Mouse (Mus musculus) activated CD4-positive, CD25-positive, alpha-beta regulatory T cell, adult 4 months (primary cell): ENCODE data around the gene Cwc27. TPM values are rescaled to one million over a fixed set of nuclear protein-coding genes. Genes with fewer than 3 reads are reported as not detected.

Source experiments
- ATAC-seq: one replicate; pipeline ENCODE4 v1.8.0; 2017
- polyA plus RNA-seq, 2 experiments: library from polyadenylated mRNA; unstranded; fragments of 100-300 nt; shearing (Covaris generic); gene quantifications; one replicate each; pipeline ENCODE4 v1.2.1; 2017

Cwc27 gene
- polyA plus RNA-seq, 2 experiments from 2014 or later = 30.6 to 31.8 TPM

GRCm38 (mm10) chr13:104611296-104611695 lies 205.6 kb downstream of the Cwc27 start:
- ATAC-seq = no peak

DNA sequence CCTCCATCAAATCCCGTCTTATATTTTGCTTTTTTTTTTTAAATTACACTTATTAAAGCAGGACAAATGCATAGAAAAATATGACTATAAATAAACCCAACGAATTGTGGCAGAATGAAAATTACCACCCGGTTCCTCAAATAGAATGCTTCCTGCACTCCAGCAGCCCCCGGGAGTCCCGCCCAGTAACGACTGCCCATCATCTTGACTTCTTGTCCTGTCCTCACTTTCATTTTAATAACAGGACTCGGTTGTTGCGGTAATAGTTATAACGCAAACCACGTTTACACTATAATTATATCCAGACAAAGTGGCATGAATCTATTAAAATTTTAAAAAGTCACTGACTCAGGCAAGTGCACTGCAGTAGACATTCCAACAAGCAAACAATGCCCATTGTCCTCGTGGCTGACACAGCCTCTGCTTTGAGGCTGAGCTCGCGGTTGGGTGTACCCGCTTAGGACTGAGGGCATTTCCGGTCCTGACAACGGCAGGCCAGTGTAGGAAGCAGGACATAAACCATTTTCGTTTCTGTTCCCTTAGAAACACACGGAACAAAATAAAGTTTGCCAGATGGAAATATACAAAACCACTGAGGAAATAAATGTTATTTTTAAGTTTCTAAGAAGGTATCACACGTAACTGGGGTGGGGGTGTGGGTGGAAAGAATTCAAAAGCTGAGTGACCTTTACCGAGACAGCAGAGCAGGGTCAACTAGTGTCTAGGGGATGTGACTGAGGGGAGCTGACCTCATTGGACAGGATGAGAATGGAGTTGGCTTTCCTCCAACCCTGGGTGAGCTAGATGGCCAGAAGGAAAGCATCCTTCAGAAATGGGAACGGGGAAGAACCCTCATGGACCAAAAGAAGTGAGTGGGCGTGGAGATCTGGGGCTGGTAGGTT lies 206.5 kb downstream of the Cwc27 start:
- peak; percentile 64 for ATAC-seq

DNA sequence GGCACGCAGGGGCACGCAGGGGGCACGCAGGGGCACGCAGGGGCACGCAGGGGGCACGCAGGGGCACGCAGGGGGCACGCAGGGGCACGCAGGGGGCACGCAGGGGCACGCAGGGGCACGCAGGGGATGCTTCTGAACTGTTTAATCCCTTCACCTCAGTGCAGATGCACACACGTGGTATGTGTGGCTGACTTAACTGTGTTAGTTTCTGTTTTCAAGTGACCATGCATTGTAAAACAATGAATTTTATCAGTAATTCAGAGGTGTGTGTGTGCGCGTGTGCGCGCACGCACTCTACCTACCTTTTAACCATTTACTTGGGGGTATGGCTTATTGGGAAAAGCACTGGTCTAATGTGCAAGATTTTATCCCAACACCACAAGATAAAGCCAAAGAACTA lies 208.4 kb downstream of the Cwc27 start:
- ATAC-seq = no peak

- ATAC-seq = peak; percentile 87
Observed at GRCm38 (mm10) chr13:104606786-104607580, 210.0 kb downstream of the Cwc27 start.

DNA sequence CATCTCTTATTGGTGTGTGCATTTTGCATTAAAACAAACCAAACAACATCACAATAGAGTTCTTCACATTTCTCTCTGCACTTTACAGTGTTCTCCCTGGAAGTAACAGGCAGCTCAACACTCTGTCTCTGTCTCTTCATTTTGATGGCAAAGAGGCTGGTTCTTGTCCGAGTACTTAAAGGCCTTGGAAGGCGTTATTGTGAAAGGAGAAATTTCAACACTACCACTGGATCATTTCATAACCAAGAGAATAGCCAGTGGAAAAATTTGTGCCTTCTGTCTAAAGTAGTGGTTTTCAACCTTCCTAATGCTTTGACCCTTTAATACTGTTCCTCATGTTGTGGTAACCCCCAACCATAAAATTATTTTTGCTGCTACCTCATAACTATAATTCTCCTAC lies 211.8 kb downstream of the Cwc27 start:
- no peak for ATAC-seq

GRCm38 (mm10) chr13:104602197-104602596 lies 214.7 kb downstream of the Cwc27 start:
- no peak for ATAC-seq

- ATAC-seq = no peak
Observed at GRCm38 (mm10) chr13:104601783-104602182, 215.2 kb downstream of the Cwc27 start.

DNA sequence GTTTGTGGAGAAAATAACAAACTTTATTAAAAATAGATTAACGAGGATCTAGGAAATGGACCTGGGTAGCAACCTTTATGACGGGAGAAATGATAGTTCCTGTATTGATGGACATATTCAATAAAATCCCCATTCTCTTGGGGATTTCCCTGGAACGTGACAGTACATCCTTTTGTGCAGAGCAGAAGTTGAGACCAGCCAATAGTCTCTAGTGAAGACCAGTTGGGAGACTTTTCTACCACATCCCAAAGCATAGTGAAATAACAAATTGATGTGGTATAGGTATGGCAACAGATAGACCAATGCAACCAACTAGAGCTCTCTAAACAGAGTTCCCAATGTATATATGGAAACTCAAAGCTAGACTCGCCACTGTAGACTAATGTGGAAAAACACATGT lies 220.7 kb downstream of the Cwc27 start:
- ATAC-seq = peak; percentile 40

DNA sequence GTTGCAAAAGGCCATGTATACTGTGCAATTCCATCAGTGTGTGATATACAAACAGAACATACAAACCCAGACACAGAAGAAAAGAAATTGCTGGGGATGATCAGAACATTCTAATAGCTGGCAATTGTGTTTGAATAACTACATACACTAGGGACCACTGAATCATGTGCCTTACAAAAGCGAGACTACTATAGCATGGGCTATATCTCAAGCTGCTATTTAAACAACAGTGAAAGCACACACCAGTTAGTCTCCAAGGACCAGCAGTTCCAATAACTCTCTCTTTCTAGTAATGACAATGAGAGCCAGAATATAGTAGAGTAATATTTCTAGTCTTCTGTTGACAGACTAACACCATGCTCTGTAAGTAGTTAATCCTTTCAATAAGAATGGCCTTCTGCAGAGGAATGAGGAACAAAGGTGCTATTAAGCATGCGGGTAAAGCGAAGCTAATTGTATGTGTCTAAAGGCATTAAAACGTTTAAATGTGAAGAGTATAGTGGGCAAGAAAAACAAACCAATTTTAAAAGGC lies 222.1 kb downstream of the Cwc27 start:
- no peak for ATAC-seq

DNA sequence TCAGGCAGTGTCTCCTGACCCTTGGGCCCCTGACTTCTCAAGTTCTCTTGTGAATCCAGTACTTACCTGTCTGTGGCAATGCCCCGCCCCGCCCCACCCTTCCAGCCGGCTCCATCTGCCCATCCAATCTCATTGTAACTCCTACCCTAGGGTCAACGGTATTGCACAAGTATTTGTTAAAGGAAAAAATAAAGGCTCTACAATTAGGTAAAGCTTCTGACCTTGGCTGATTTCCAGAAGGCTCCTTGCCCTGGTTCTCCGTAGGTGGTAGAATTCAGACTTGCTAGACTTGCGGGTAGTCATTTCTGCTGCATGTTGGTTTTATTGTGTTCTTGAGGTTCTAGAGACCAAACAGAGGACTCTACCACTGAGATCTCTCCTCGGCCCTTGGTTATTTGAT lies 226.0 kb downstream of the Cwc27 start:
- no peak for ATAC-seq

- no peak for ATAC-seq
Observed at GRCm38 (mm10) chr13:104590097-104590607, 226.8 kb downstream of the Cwc27 start.

GRCm38 (mm10) chr13:104588383-104588782 lies 228.6 kb downstream of the Cwc27 start:
- no peak for ATAC-seq

Other genes starting within 250 kb of the Cwc27 start
- gene Srek1ip1, start 24.7 kb downstream of the Cwc27 start, polyA plus RNA-seq = 10 to 100 TPM; 14.8 to 17.9 TPM
- gene Shisal2b, start 46.8 kb upstream of the Cwc27 start, polyA plus RNA-seq = under 1 TPM in 1 of 2 experiments, not detected in 1; 0.94 TPM
- gene Rgs7bp, start 237.8 kb upstream of the Cwc27 start, polyA plus RNA-seq = not detected